Mouse (Mus musculus): ENCODE data around the gene Lats1. TPM values are rescaled to one million over a fixed set of nuclear protein-coding genes. Genes with fewer than 3 reads are reported as not detected.

Lats1 gene
- polyA plus RNA-seq, 1 experiment: 17.3 TPM

- Histone ChIP-seq H3K4me3 (ENCODE audit: control insufficient read depth, insufficient read depth, low read length) (peak overlapping the region; percentile 81), H3K36me3 (ENCODE audit: control insufficient read depth, insufficient read depth, low read length) (no peaks in the 10 kb centered on the region), H3K27me3 (ENCODE audit: control insufficient read depth, insufficient read depth, low read length) (no peaks in the 10 kb centered on the region), H3K27ac (ENCODE audit: control insufficient read depth, insufficient read depth, low read length) (no peak overlapping the region), H3K4me1 (replicated peaks; ENCODE audit: control insufficient read depth, insufficient read depth, low read length) (no peaks in the 10 kb centered on the region; the same call in 1 of the 2 replicates)
- DNase-seq: peak; percentile 94
- WGBS: under 1% methylated on average over 64 of the region's 64 CpGs
- TF ChIP-seq POLR2A (IDR thresholded peaks at IDR 0.05; ENCODE audit: control insufficient read depth, extremely low read depth, insufficient read depth, low read length, poor library complexity): peak; percentile 91
- 0 out of 2 replicates have a peak, but pooled peaks have one; percentile 36 for TF ChIP-seq CTCF (IDR thresholded peaks at IDR 0.05; ENCODE audit: borderline replicate concordance, control insufficient read depth, extremely low read depth, insufficient read depth, low read length, poor library complexity)
These were observed 17.6 kb upstream of the Lats1 start for GRCm38 (mm10) chr10:7663159-7664026.

- H3K36me3 ChIP-seq (ENCODE audit: control insufficient read depth, insufficient read depth, low read length): no peaks in the 10 kb centered on the region
- no peak for DNase-seq
- H3K27ac ChIP-seq (ENCODE audit: control insufficient read depth, insufficient read depth, low read length): no peak overlapping the region
- no peak overlapping the region for H3K4me3 ChIP-seq (ENCODE audit: control insufficient read depth, insufficient read depth, low read length)
- TF ChIP-seq CTCF (IDR thresholded peaks at IDR 0.05; ENCODE audit: borderline replicate concordance, control insufficient read depth, extremely low read depth, insufficient read depth, low read length, poor library complexity) (no peak), POLR2A (IDR thresholded peaks at IDR 0.05; ENCODE audit: control insufficient read depth, extremely low read depth, insufficient read depth, low read length, poor library complexity) (no peak)
- 40% methylated on average over 6 of the region's 6 CpGs for WGBS
- no peaks in the 10 kb centered on the region for H3K27me3 ChIP-seq (ENCODE audit: control insufficient read depth, insufficient read depth, low read length)
- no peaks in the 10 kb centered on the region; the same call in 1 of the 2 replicates for H3K4me1 ChIP-seq (replicated peaks; ENCODE audit: control insufficient read depth, insufficient read depth, low read length)
These were observed 16.9 kb upstream of the Lats1 start for GRCm38 (mm10) chr10:7664027-7664526.

GRCm38 (mm10) chr10:7664889-7665288 lies 16.1 kb upstream of the Lats1 start:
- H3K36me3 ChIP-seq (ENCODE audit: control insufficient read depth, insufficient read depth, low read length): no peaks in the 10 kb centered on the region
- H3K27ac ChIP-seq (ENCODE audit: control insufficient read depth, insufficient read depth, low read length): no peak overlapping the region
- DNase-seq: no peak
- no peak overlapping the region for H3K4me3 ChIP-seq (ENCODE audit: control insufficient read depth, insufficient read depth, low read length)
- WGBS: 96% methylated on average over 1 of the region's 1 CpGs
- H3K4me1 ChIP-seq (replicated peaks; ENCODE audit: control insufficient read depth, insufficient read depth, low read length): no peaks in the 10 kb centered on the region; the same call in 1 of the 2 replicates
- no peak for TF ChIP-seq CTCF (IDR thresholded peaks at IDR 0.05; ENCODE audit: borderline replicate concordance, control insufficient read depth, extremely low read depth, insufficient read depth, low read length, poor library complexity)
- TF ChIP-seq POLR2A (IDR thresholded peaks at IDR 0.05; ENCODE audit: control insufficient read depth, extremely low read depth, insufficient read depth, low read length, poor library complexity): no peak
- no peaks in the 10 kb centered on the region for H3K27me3 ChIP-seq (ENCODE audit: control insufficient read depth, insufficient read depth, low read length)

GRCm38 (mm10) chr10:7667342-7667802 lies 13.6 kb upstream of the Lats1 start, which contains the start of gene Nup43:
TSS of gene Nup43 (plus strand) at chr10:7667503.
- WGBS: under 1% methylated on average over 24 of the region's 24 CpGs
- Histone ChIP-seq H3K27ac (ENCODE audit: control insufficient read depth, insufficient read depth, low read length) (no peak within 1 kb of the TSS), H3K36me3 (ENCODE audit: control insufficient read depth, insufficient read depth, low read length) (no peaks in the 10 kb centered on the region), H3K4me1 (replicated peaks; ENCODE audit: control insufficient read depth, insufficient read depth, low read length) (no peaks in the 10 kb centered on the region; the same call in 1 of the 2 replicates), H3K4me3 (ENCODE audit: control insufficient read depth, insufficient read depth, low read length) (peak within 1 kb of the TSS; percentile 79), H3K27me3 (ENCODE audit: control insufficient read depth, insufficient read depth, low read length) (no peaks in the 10 kb centered on the region)
- peak; percentile 89 for DNase-seq
- TF ChIP-seq POLR2A (IDR thresholded peaks at IDR 0.05; ENCODE audit: control insufficient read depth, extremely low read depth, insufficient read depth, low read length, poor library complexity) (0 out of 2 replicates have a peak, but pooled peaks have one; percentile 37), CTCF (IDR thresholded peaks at IDR 0.05; ENCODE audit: borderline replicate concordance, control insufficient read depth, extremely low read depth, insufficient read depth, low read length, poor library complexity) (no peak)

GRCm38 (mm10) chr10:7673673-7674072 lies 7.3 kb upstream of the Lats1 start:
- no peaks in the 10 kb centered on the region for H3K4me1 ChIP-seq (replicated peaks; ENCODE audit: control insufficient read depth, insufficient read depth, low read length)
- no peak overlapping the region for H3K4me3 ChIP-seq (ENCODE audit: control insufficient read depth, insufficient read depth, low read length)
- TF ChIP-seq POLR2A (IDR thresholded peaks at IDR 0.05; ENCODE audit: control insufficient read depth, extremely low read depth, insufficient read depth, low read length, poor library complexity) (no peak), CTCF (IDR thresholded peaks at IDR 0.05; ENCODE audit: borderline replicate concordance, control insufficient read depth, extremely low read depth, insufficient read depth, low read length, poor library complexity) (no peak)
- DNase-seq: peak; percentile 53
- H3K27ac ChIP-seq (ENCODE audit: control insufficient read depth, insufficient read depth, low read length): no peak overlapping the region
- H3K36me3 ChIP-seq (ENCODE audit: control insufficient read depth, insufficient read depth, low read length): no peaks in the 10 kb centered on the region
- no peaks in the 10 kb centered on the region for H3K27me3 ChIP-seq (ENCODE audit: control insufficient read depth, insufficient read depth, low read length)
- 58% methylated on average over 1 of the region's 1 CpGs for WGBS

GRCm38 (mm10) chr10:7681343-7682025 lies 470 bp downstream of the Lats1 start:
- Histone ChIP-seq H3K4me3 (ENCODE audit: control insufficient read depth, insufficient read depth, low read length) (peak overlapping the region; percentile 92), H3K4me1 (replicated peaks; ENCODE audit: control insufficient read depth, insufficient read depth, low read length) (peaks cover 11% of the 10 kb centered on the region), H3K27me3 (ENCODE audit: control insufficient read depth, insufficient read depth, low read length) (no peaks in the 10 kb centered on the region), H3K36me3 (ENCODE audit: control insufficient read depth, insufficient read depth, low read length) (no peaks in the 10 kb centered on the region), H3K27ac (ENCODE audit: control insufficient read depth, insufficient read depth, low read length) (no peak overlapping the region)
- peak; percentile 59 for DNase-seq
- no peak for TF ChIP-seq POLR2A (IDR thresholded peaks at IDR 0.05; ENCODE audit: control insufficient read depth, extremely low read depth, insufficient read depth, low read length, poor library complexity)
- 0 out of 2 replicates have a peak, but pooled peaks have one; percentile 32 for TF ChIP-seq CTCF (IDR thresholded peaks at IDR 0.05; ENCODE audit: borderline replicate concordance, control insufficient read depth, extremely low read depth, insufficient read depth, low read length, poor library complexity)
- under 1% methylated on average over 64 of the region's 64 CpGs for WGBS
